Mouse (Mus musculus) T-helper 2 cell (primary cell): ENCODE measurements at regions not wholly inside any gene's neighbourhood (a gene's known extent, or its start where the extent isn't known, plus 50 kb on each side); places are given as distances from the start of the nearest gene placed in this dataset.

Source experiments
- in situ Hi-C: fragments of 300-600 bp; cut with MboI, MseI; formaldehyde crosslinking; loops from one replicate; pipeline ENCODE4 v1.15.1; 2025; ENCODE audit warnings: high pct_unique_total_duplicates

GRCm38 (mm10) chr5:74829003-74829402 is 126.3 kb upstream of the Lnx1 start:
- in situ Hi-C loops: no loop called here

DNA sequence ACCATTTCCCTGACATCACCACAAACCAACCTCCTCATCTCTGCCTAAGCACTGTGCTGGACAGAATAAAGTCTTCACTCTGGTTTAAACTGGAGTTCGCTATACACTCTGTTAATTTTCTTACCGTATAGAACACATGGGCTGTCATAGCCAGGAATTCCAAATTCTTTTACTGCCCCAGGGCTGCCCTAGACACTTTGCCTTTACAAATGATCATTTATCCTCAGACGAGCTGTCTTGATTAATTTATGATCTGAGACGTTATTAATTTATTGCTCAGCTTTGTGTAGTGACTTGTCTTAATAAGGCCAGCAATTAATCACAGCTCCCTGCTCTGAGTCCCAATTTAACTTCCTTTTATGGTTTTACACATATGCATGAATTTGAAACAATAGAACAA is 125.2 kb upstream of the Lnx1 start:
- in situ Hi-C loops: no loop called here

GRCm38 (mm10) chr5:74825517-74826254 is 123.0 kb upstream of the Lnx1 start:
- in situ Hi-C loops: no loop called here

DNA sequence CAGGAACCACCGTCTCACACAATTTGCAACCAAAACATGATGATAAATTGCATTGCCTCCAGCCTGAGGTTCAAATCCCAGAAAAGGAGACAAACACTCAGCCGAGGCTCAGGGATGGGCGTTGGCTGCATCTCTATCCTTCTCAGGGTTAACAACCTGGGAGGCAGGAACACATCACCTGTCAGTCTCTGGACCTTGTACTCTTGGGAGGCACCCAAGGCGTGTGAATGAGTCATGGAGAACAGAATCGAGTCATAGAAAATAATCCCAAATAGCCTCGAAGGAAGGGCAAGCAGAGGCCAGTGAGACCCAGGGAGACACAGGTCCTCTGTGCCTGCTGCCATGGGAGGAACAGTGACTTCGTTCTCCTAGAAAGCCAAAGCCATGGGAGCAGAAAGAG is 121.0 kb upstream of the Lnx1 start:
- in situ Hi-C loops: no loop called here

GRCm38 (mm10) chr5:74821969-74822368 is 119.3 kb upstream of the Lnx1 start:
- in situ Hi-C loops: no loop called here

DNA sequence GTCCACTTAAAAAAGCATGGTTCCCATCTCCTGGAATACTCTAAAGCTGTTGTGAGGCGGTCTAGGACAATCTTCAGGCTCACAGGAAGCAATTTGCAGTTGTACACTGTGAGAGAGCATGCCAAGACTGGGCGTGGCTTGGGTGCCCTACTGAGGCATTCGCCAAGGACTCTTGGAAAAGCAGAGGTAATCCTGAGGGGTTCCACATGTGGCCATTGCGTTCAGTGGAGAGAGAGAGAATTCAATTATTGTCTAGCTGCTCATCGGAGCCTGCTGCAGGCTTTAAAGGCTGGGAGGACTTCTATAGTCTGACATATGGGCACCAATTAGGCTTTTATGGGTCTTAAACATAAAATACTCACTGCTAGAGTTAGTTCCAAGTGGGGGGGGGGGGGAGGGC is 113.8 kb upstream of the Lnx1 start:
- in situ Hi-C loops: no loop called here

- in situ Hi-C loops: no loop called here
Observed at GRCm38 (mm10) chr5:74813396-74813795, 110.7 kb upstream of the Lnx1 start.

- in situ Hi-C loops: no loop called here
Observed at GRCm38 (mm10) chr5:74811046-74811445, 108.3 kb upstream of the Lnx1 start.

- in situ Hi-C loops: no loop called here
Observed at GRCm38 (mm10) chr5:74807581-74808221, 105.0 kb upstream of the Lnx1 start.

GRCm38 (mm10) chr5:74801946-74802345 is 99.2 kb upstream of the Lnx1 start:
- in situ Hi-C loops: no loop called here

- in situ Hi-C loops: no loop called here
Observed at GRCm38 (mm10) chr5:74800351-74800750, 97.6 kb upstream of the Lnx1 start.

DNA sequence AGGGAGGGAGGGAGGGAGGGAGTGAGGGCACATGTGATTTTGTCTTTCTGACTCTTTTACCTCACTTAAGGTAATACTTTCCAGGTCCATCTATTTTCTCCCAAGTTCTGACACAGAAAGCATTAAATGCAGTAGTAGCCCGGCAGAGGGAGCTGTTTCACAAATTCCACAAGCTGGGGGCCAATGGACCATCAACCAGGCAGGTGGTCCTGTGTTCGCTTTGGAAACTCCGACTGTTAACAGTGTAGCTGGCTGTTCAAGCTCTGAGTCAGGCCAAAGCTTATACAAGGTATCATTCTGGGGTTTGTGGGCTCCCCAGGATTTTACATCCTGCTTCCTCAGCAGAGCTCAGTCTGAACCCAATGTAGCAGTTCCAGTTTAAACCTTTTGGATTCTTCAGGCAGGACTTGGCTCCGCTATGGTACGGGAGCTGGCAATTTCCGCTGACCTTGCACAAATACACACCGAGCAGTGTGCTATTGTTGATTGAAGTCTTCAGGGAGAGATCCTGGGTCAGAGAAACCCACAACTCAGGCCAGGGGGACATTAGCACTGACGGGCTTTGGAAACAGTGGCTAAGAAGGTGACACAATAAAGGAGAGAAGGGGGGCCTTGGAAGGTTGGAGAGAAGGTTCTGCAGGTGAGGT is 93.8 kb upstream of the Lnx1 start:
- in situ Hi-C loops: no loop called here

DNA sequence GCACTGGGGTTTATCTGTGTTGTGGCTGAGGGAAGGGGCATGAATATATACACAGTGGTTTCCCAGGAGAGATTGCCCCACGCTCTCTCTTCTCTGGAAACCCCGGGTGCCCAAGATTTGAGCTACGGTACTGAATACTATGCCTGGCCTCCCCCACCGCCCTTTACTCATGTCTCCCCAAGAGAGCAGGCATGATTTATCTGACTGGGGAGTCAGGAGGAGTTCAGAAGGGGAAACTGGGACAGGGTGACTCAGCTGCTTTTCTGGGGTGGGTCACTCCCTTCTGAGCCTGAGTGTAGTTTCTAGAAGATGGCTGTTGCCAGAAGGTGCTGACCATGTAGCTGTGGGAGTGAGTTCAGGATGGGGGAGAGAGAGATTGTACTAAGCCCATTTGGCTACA is 92.0 kb upstream of the Lnx1 start:
- in situ Hi-C loops: loop anchor here (5.0 kb wide), 1 partner anchor 363 kb away; no protein-coding TSS in a partner anchor

DNA sequence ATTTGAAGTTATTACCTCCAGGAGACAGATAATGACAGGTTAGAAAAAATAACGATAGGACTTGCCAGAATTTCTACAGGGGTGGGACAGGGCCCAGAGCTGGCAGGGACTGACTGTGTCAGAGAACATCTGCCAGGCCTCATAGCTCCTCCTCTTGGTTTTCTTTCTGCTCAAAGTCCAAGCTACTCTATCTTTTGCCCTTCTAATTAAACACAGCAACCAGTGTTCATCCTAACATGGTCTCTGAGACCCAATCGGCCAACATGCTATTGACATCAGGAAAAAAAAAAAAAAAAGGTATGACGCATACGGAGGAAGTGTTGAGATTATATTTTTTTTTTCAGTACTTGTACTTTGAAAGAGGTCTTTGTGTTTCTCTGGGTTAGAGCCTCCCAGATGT is 90.7 kb upstream of the Lnx1 start:
- in situ Hi-C loops: loop anchor here (5.0 kb wide), 1 partner anchor 364 kb away; no protein-coding TSS in a partner anchor

- in situ Hi-C loops: loop anchor here (5.0 kb wide), 1 partner anchor 364 kb away; no protein-coding TSS in a partner anchor
Observed at GRCm38 (mm10) chr5:74792936-74793335, 90.2 kb upstream of the Lnx1 start.

DNA sequence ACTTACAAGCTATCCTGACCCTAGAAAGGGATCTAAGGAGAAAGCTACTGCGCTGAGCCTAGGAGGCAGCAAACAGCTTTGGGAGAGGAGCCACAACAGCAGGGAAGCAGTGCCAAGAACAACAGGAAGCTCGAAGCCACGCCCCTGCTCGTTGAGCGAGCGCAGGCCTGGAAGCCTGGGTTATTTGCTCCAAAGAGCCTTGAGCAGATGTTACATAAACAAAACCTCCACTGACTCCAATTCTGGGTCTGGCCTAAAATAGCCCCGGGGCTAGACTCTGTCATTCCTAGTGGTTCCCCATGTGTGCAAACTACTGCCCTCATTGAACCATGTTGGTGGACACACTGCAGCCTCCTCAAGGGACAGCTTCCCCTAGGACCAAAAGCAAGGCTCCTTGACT is 89.6 kb upstream of the Lnx1 start:
- in situ Hi-C loops: loop anchor here (5.0 kb wide), 1 partner anchor 365 kb away; no protein-coding TSS in a partner anchor

- in situ Hi-C loops: loop anchor here (5.0 kb wide), 1 partner anchor 367 kb away; no protein-coding TSS in a partner anchor
Observed at GRCm38 (mm10) chr5:74790501-74790900, 87.8 kb upstream of the Lnx1 start.

GRCm38 (mm10) chr5:74783906-74784305 is 81.2 kb upstream of the Lnx1 start:
- in situ Hi-C loops: no loop called here

- in situ Hi-C loops: no loop called here
Observed at GRCm38 (mm10) chr5:74778076-74778465, 75.4 kb upstream of the Lnx1 start.

GRCm38 (mm10) chr5:74777381-74778075 is 74.8 kb upstream of the Lnx1 start:
- in situ Hi-C loops: no loop called here

GRCm38 (mm10) chr5:74776081-74776480 is 73.4 kb upstream of the Lnx1 start:
- in situ Hi-C loops: no loop called here

DNA sequence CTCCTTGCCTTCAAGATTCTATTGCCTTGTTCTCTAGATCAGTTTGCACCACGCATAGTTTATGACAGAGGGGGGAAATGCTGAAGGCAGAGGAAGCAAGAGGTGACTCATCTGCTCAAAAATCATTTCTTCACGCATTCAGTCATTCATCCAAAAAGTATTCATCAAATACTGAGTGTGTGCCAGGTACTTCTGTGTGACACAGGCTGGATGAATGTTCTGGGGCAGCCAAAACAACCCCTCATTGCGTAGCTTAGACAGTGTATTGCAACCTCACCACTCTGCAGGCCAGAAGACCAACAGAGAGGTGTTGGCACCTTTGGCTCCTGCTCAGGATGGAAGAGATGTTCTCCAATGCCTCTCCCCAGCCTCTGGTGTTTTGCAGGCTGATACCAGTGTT is 72.9 kb upstream of the Lnx1 start:
- in situ Hi-C loops: no loop called here
